Mouse (Mus musculus) ES-Bruce4 (cell line): ENCODE data around the gene Rtn3.

Source experiments
- CTCF ChIP-seq: IDR thresholded peaks from one replicate; pipeline ENCODE4 v1.8.1; 2011; ENCODE audit warnings: low read depth, low read length
- EP300 ChIP-seq: IDR thresholded peaks from 2 replicates; pipeline ENCODE4 v1.6.1; 2011; ENCODE audit warnings: low read depth, low read length; ENCODE audit not compliant: insufficient read depth
- POLR2A ChIP-seq: IDR thresholded peaks from one replicate; pipeline ENCODE4 v1.8.1; 2011; ENCODE audit warnings: low read length; ENCODE audit not compliant: insufficient read depth

DNA sequence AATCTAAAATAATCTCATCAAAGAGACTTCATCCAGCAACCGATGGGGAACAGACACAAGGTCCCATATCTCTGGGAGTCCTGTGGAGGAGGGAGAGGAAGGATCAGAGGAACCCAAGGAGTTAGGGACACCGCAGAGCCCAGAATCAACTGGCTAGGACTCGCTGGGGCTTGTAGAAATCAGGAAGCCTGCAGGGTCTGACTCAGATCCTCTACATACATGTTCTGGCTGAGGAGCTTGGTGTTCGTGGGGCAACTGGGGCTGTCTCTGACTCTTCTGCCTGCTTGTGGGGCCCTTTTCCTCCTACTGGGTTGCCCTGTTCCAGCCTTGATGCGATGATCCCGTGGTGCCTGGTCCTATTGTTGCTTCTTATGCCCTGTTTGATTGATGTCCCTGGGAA lies 8.9 kb upstream of the Rtn3 start:
- TF ChIP-seq CTCF = no peak
- TF ChIP-seq POLR2A = no peak
- TF ChIP-seq EP300 = no peak
